Mouse (Mus musculus): ENCODE results near the gene Dmrt1. TPM values are rescaled to one million over a fixed set of nuclear protein-coding genes. Genes with fewer than 3 reads are reported as not detected.

The Dmrt1 gene
- polyA plus RNA-seq, 1 experiment from 2014 or later = 0.20 TPM

GRCm38 (mm10) chr19:25647136-25647535 is 141.7 kb downstream of the Dmrt1 start:
- no peaks in the 10 kb centered on the region; the same call in 1 of the 2 replicates for H3K4me1 ChIP-seq
- peaks cover 15% of the 10 kb centered on the region; the same call in 1 of the 2 replicates for H3K27me3 ChIP-seq (replicated peaks; ENCODE audit: low read depth, poor library complexity, severe bottlenecking)
- 64% methylated on average over 3 of the region's 3 CpGs for WGBS
- no peak overlapping the region for H3K27ac ChIP-seq (replicated peaks)
- no peak overlapping the region for H3K4me3 ChIP-seq
- H3K36me3 ChIP-seq (replicated peaks) = no peaks in the 10 kb centered on the region
- H3K9me3 ChIP-seq = no peaks in the 10 kb centered on the region
- no peak for DNase-seq (ENCODE audit: low spot score)

- no peak for DNase-seq (ENCODE audit: low spot score)
- Histone ChIP-seq H3K4me3 (no peak overlapping the region), H3K4me1 (no peaks in the 10 kb centered on the region; the same call in 1 of the 2 replicates), H3K36me3 (replicated peaks) (no peaks in the 10 kb centered on the region), H3K9me3 (no peaks in the 10 kb centered on the region), H3K27me3 (replicated peaks; ENCODE audit: low read depth, poor library complexity, severe bottlenecking) (peaks cover 18% of the 10 kb centered on the region), H3K27ac (replicated peaks) (no peak overlapping the region)
- 76% methylated on average over 4 of the region's 4 CpGs for WGBS
Measured at GRCm38 (mm10) chr19:25648701-25649100, 143.3 kb downstream of the Dmrt1 start.

GRCm38 (mm10) chr19:25650474-25650873 is 145.1 kb downstream of the Dmrt1 start:
- 66% methylated on average over 10 of the region's 10 CpGs for WGBS
- DNase-seq (ENCODE audit: low spot score) = no peak
- Histone ChIP-seq H3K27me3 (replicated peaks; ENCODE audit: low read depth, poor library complexity, severe bottlenecking) (peaks cover 18% of the 10 kb centered on the region), H3K9me3 (no peaks in the 10 kb centered on the region), H3K27ac (replicated peaks) (no peak overlapping the region), H3K4me3 (no peak overlapping the region), H3K36me3 (replicated peaks) (no peaks in the 10 kb centered on the region), H3K4me1 (peaks cover 12% of the 10 kb centered on the region)

GRCm38 (mm10) chr19:25652560-25652959 is 147.1 kb downstream of the Dmrt1 start:
- Histone ChIP-seq H3K36me3 (replicated peaks) (no peaks in the 10 kb centered on the region), H3K27me3 (replicated peaks; ENCODE audit: low read depth, poor library complexity, severe bottlenecking) (peaks cover 20% of the 10 kb centered on the region), H3K4me3 (no peak overlapping the region), H3K9me3 (no peaks in the 10 kb centered on the region), H3K4me1 (peaks cover 17% of the 10 kb centered on the region), H3K27ac (replicated peaks) (no peak overlapping the region)
- 77% methylated on average over 5 of the region's 5 CpGs for WGBS
- no peak for DNase-seq (ENCODE audit: low spot score)

Other genes starting within 250 kb of the Dmrt1 start
- 1.7 and 2.1 TPM in 2 replicates for gene Dmrt3, start 104.7 kb downstream of the Dmrt1 start, polyA plus RNA-seq (2016; fragmentation: Nextera tagmentation; extraction: Ambion mirVana)
- 1.3 and 1.6 TPM in 2 replicates for gene Dmrt2, start 166.8 kb downstream of the Dmrt1 start, polyA plus RNA-seq (2016; fragmentation: Nextera tagmentation; extraction: Ambion mirVana)

Measured in embryonic facial prominence, embryonic 10.5 days (tissue).